Mouse (Mus musculus) Patski (cell line): ENCODE results near the gene Sycp2. TPM values are rescaled to one million over a fixed set of nuclear protein-coding genes. Genes with fewer than 3 reads are reported as not detected.

Experiments
- ATAC-seq: fragments of 100-300 bp; one replicate; pipeline ENCODE4 v1.8.0; 2021
- CTCF ChIA-PET: fragments of 350-600 bp; sonication (Branson Sonifier 250); formaldehyde crosslinking; loops from one replicate; lab custom pipeline; 2022; ENCODE audit warnings: inconsistent platforms; lab: Charles Lee
- POLR2A ChIA-PET: fragments of 350-600 bp; sonication (Branson Sonifier 250); formaldehyde crosslinking; loops from one replicate; lab custom pipeline; 2022; ENCODE audit warnings: antibody characterized with exemption, inconsistent platforms; lab: Charles Lee
- DNase-seq: peaks from one replicate; pipeline ENCODE4 v3.0.0-alpha.2; 2011; ENCODE audit warnings: low read depth, low spot score
- H3K27me3 ChIP-seq: fragments of 371-371 bp; one replicate; pipeline ENCODE4 v1.5.1; 2021
- CTCF ChIP-seq: fragments of 100-300 bp; IDR thresholded peaks from one replicate; pipeline ENCODE4 v1.5.1; 2021
- in situ Hi-C: fragments of 300-500 bp; cut with MboI; formaldehyde crosslinking; loops from 3 replicates; pipeline ENCODE4 v1.11.1; 2018; ENCODE audit warnings: low pct_unique_long_range_greater_than_20kb, mixed read lengths
- polyA plus RNA-seq: library from polyadenylated mRNA; unstranded; gene quantifications from one replicate; pipeline ENCODE4 v1.2.3, GENCODE M21; 2021

The Sycp2 gene
- polyA plus RNA-seq, 1 experiment from 2014 or later: 0.04 TPM

- H3K27me3 ChIP-seq: no peaks in the 10 kb centered on the region
- in situ Hi-C loops: no loop called here
- ChIA-PET CTCF (no interaction called here), POLR2A (no interaction called here)
- no peak for TF ChIP-seq CTCF
- DNase-seq (no peak), ATAC-seq (no peak)
These were observed 103.9 kb downstream of the Sycp2 start for GRCm38 (mm10) chr2:178303453-178304187.

Other genes with a start within 250 kb of the Sycp2 start
- gene Ppp1r3d, start 6.8 kb upstream of the Sycp2 start, polyA plus RNA-seq: 1.4 TPM
- 3.4 TPM for gene Fam217b, start 6.8 kb upstream of the Sycp2 start, polyA plus RNA-seq
- not detected for gene Cdh26, start 22.8 kb upstream of the Sycp2 start, polyA plus RNA-seq